Comparison of ENCODE assay signal across 33 mouse cellular contexts in genomic region chr3:11639329-11639728, GRCm38 (mm10).
"Had no signal": no experiment of that assay in that cellular context is flagged by ENCODE, and none has a peak within 500 bp of the region (broad histone marks: within the 10 kb centered on the region; RNA-seq: fewer than 3 reads in every experiment).

No protein-coding gene starts in this region.

- H3K36me3 ChIP-seq: limb, embryonic 10.5 days; limb, embryonic 12.5 days; limb, embryonic 13.5 days; limb, embryonic 15.5 days; liver, embryonic 12.5 days; liver, embryonic 13.5 days; liver, embryonic 15.5 days; lung, embryonic 15.5 days; midbrain, embryonic 10.5 days; midbrain, embryonic 12.5 days; midbrain, embryonic 13.5 days; midbrain, embryonic 15.5 days; neural tube, embryonic 12.5 days; neural tube, embryonic 13.5 days had no signal

- H3K4me3 ChIP-seq: limb, embryonic 10.5 days; limb, embryonic 12.5 days; limb, embryonic 13.5 days; limb, embryonic 15.5 days; liver, embryonic 12.5 days; liver, embryonic 13.5 days; liver, embryonic 15.5 days; lung, embryonic 15.5 days; megakaryocyte, embryonic 14.5 days; midbrain, embryonic 10.5 days; midbrain, embryonic 12.5 days; midbrain, embryonic 13.5 days; midbrain, embryonic 15.5 days; myocyte; neural tube, embryonic 12.5 days; neural tube, embryonic 13.5 days had no signal

- H3K9ac ChIP-seq: limb, embryonic 12.5 days; limb, embryonic 13.5 days; limb, embryonic 15.5 days; liver, embryonic 12.5 days; liver, embryonic 13.5 days; liver, embryonic 14.5 days; liver, embryonic 15.5 days; liver, postnatal 0 days; lung, embryonic 14.5 days; lung, embryonic 15.5 days; midbrain, embryonic 12.5 days; midbrain, embryonic 13.5 days; midbrain, embryonic 15.5 days; neural tube, embryonic 12.5 days; neural tube, embryonic 13.5 days had no signal

- DNase-seq: left cerebral cortex, postnatal 4 days; liver; liver, embryonic 13.5 days; liver, postnatal 0 days; lung, adult 18-20 months; lung, adult 2 months; lung, embryonic 14.5 days; lung, postnatal 10 days; lung, postnatal 14 days; lung, postnatal 36 days; lung, postnatal 4 days; midbrain, embryonic 14.5 days had no signal

- H3K9me3 ChIP-seq: limb, embryonic 10.5 days; limb, embryonic 12.5 days; limb, embryonic 13.5 days; limb, embryonic 15.5 days; liver, embryonic 12.5 days; liver, embryonic 13.5 days; liver, embryonic 15.5 days; lung, embryonic 15.5 days; megakaryocyte, embryonic 14.5 days; midbrain, embryonic 10.5 days; midbrain, embryonic 12.5 days; midbrain, embryonic 13.5 days; midbrain, embryonic 15.5 days; neural tube, embryonic 12.5 days; neural tube, embryonic 13.5 days had no signal

- H3K27me3 ChIP-seq: limb, embryonic 12.5 days; limb, embryonic 13.5 days; limb, embryonic 15.5 days; liver, embryonic 12.5 days; liver, embryonic 13.5 days; liver, embryonic 15.5 days; lung, embryonic 15.5 days; megakaryocyte, embryonic 14.5 days; midbrain, embryonic 12.5 days; midbrain, embryonic 13.5 days; midbrain, embryonic 15.5 days; neural tube, embryonic 12.5 days; neural tube, embryonic 13.5 days had no signal

- H3K4me2 ChIP-seq: limb, embryonic 12.5 days; limb, embryonic 13.5 days; limb, embryonic 15.5 days; liver, embryonic 11.5 days; liver, embryonic 12.5 days; liver, embryonic 13.5 days; liver, embryonic 15.5 days; lung, embryonic 14.5 days; lung, embryonic 15.5 days; midbrain, embryonic 11.5 days; midbrain, embryonic 12.5 days; midbrain, embryonic 13.5 days; midbrain, embryonic 15.5 days; neural tube, embryonic 12.5 days; neural tube, embryonic 13.5 days had no signal

- H3K4me1 ChIP-seq: limb, embryonic 10.5 days; limb, embryonic 12.5 days; limb, embryonic 13.5 days; limb, embryonic 15.5 days; liver, embryonic 12.5 days; liver, embryonic 13.5 days; liver, embryonic 15.5 days; lung, embryonic 15.5 days; megakaryocyte, embryonic 14.5 days; midbrain, embryonic 10.5 days; midbrain, embryonic 12.5 days; midbrain, embryonic 13.5 days; midbrain, embryonic 15.5 days; neural tube, embryonic 12.5 days; neural tube, embryonic 13.5 days had no signal

- ATAC-seq: liver, embryonic 12.5 days; liver, postnatal 0 days; lung, postnatal 0 days; midbrain, embryonic 13.5 days; midbrain, embryonic 15.5 days; midbrain, embryonic 16.5 days had no signal

- H3K27ac ChIP-seq: limb, embryonic 10.5 days; limb, embryonic 12.5 days; limb, embryonic 13.5 days; limb, embryonic 15.5 days; liver, embryonic 12.5 days; liver, embryonic 13.5 days; liver, embryonic 14.5 days; liver, embryonic 15.5 days; lung, embryonic 15.5 days; macrophage; midbrain, embryonic 10.5 days; midbrain, embryonic 12.5 days; midbrain, embryonic 13.5 days; midbrain, embryonic 15.5 days; neural tube, embryonic 12.5 days; neural tube, embryonic 13.5 days had no signal
